In the genomic region with DNA sequence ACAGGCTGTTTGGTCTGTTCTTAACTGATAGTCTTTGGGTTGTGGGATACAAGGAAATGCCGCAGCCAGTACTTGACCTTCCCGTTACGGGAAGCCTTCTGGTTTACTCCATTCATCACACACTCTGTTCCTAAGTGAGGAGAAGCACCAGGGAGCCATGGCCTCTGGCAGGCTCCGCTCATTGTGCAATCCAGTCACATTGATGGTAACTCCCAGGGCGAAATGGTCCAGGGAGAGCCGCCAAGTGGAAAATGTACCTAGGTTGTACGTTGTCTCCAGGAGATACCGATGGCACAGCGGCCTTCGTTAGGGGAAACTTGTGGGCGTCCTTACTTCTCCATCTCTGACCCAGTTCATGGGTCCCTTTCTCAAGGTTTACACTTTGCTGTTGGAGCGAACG, we compare ENCODE assay signal across 23 mouse cellular contexts.
DNase-seq lines count a peak whose midpoint lies in the region; ATAC-seq and TF ChIP-seq lines count a peak whose summit lies in the region.
"Had no signal": no experiment of that assay in that cellular context is flagged by ENCODE, and none has a peak within 500 bp of the region (broad histone marks: within the 10 kb centered on the region; RNA-seq: fewer than 3 reads in every experiment).

No protein-coding gene starts in this region.

- H3K4me1 ChIP-seq in liver, adult 2 months (ENCODE audit: control insufficient read depth, insufficient read depth, low read length): no peaks in the 10 kb centered on the region
- no peaks in the 10 kb centered on the region for H3K4me1 ChIP-seq in liver, embryonic 11.5 days (replicated peaks; ENCODE audit: control insufficient read depth, insufficient read depth, low read length)
- no peaks in the 10 kb centered on the region for H3K4me1 ChIP-seq in forebrain, embryonic 10.5 days
- H3K4me1 ChIP-seq: heart, embryonic 12.5 days; heart, embryonic 15.5 days; intestine, embryonic 15.5 days had no signal

- H3K4me2 ChIP-seq in liver, embryonic 11.5 days: no peak overlapping the region
- H3K4me2 ChIP-seq: heart, embryonic 12.5 days; heart, embryonic 15.5 days; intestine, embryonic 15.5 days had no signal

- H3K9me3 ChIP-seq in liver, embryonic 11.5 days (ENCODE audit: control insufficient read depth, low read length): no peaks in the 10 kb centered on the region
- no peaks in the 10 kb centered on the region for H3K9me3 ChIP-seq in forebrain, embryonic 10.5 days
- H3K9me3 ChIP-seq: heart, embryonic 12.5 days; heart, embryonic 15.5 days; intestine, embryonic 15.5 days had no signal

- H3K27me3 ChIP-seq in liver, adult 2 months (ENCODE audit: control insufficient read depth, insufficient read depth, low read length): no peaks in the 10 kb centered on the region
- H3K27me3 ChIP-seq in liver, embryonic 11.5 days (replicated peaks; ENCODE audit: control insufficient read depth, insufficient read depth, low read length): no peaks in the 10 kb centered on the region
- H3K27me3 ChIP-seq in forebrain, embryonic 10.5 days (ENCODE audit: poor library complexity, severe bottlenecking): no peaks in the 10 kb centered on the region
- H3K27me3 ChIP-seq: heart, embryonic 12.5 days; heart, embryonic 15.5 days; intestine, embryonic 15.5 days had no signal

- no peak for TF ChIP-seq POLR2A in liver, adult 2 months (IDR thresholded peaks at IDR 0.05; ENCODE audit: extremely low read depth, insufficient read depth, low read length)

- WGBS in liver, adult 2 months: 62% methylated on average over 13 of the region's 13 CpGs
- WGBS in liver, embryonic 11.5 days: 76% methylated on average over 13 of the region's 13 CpGs
- 91% methylated on average over 13 of the region's 13 CpGs for WGBS in forebrain, embryonic 10.5 days

- H3K4me3 ChIP-seq in liver, adult 2 months (ENCODE audit: insufficient read depth, low read depth, low read length): no peak overlapping the region
- H3K4me3 ChIP-seq in liver, embryonic 11.5 days (ENCODE audit: low read depth, low read length): no peak overlapping the region
- no peak overlapping the region for H3K4me3 ChIP-seq in forebrain, embryonic 10.5 days
- H3K4me3 ChIP-seq: gastrocnemius, adult 2 months; heart, embryonic 12.5 days; heart, embryonic 15.5 days; intestine, embryonic 15.5 days had no signal

- no peak overlapping the region for H3K27ac ChIP-seq in liver, adult 2 months (replicated peaks; ENCODE audit: insufficient read depth, low read depth, low read length)
- H3K27ac ChIP-seq in liver, embryonic 11.5 days (ENCODE audit: low read depth, low read length): no peak overlapping the region
- H3K27ac ChIP-seq in forebrain, embryonic 10.5 days: no peak overlapping the region
- H3K27ac ChIP-seq: gastrocnemius, adult 2 months; heart, embryonic 15.5 days; intestine, embryonic 15.5 days had no signal

- no peak for TF ChIP-seq CTCF in liver, adult 2 months (IDR thresholded peaks at IDR 0.05; ENCODE audit: low read depth, low read length)

- no peaks in the 10 kb centered on the region for H3K36me3 ChIP-seq in liver, adult 2 months (ENCODE audit: control insufficient read depth, insufficient read depth, low read length)
- H3K36me3 ChIP-seq in liver, embryonic 11.5 days (ENCODE audit: control insufficient read depth, insufficient read depth, low read length): no peaks in the 10 kb centered on the region
- no peaks in the 10 kb centered on the region for H3K36me3 ChIP-seq in forebrain, embryonic 10.5 days (replicated peaks)
- H3K36me3 ChIP-seq: heart, embryonic 12.5 days; heart, embryonic 15.5 days; intestine, embryonic 15.5 days had no signal

- H3K9ac ChIP-seq in liver, adult 2 months (ENCODE audit: low read depth, low read length): no peak overlapping the region
- H3K9ac ChIP-seq in liver, embryonic 11.5 days (ENCODE audit: low read depth, low read length): no peak overlapping the region
- H3K9ac ChIP-seq: forebrain, postnatal 0 days; heart, embryonic 12.5 days; heart, embryonic 15.5 days; intestine, embryonic 15.5 days had no signal

- H3K79me2 ChIP-seq in liver, adult 2 months (ENCODE audit: control insufficient read depth, insufficient read depth, low read length): no peaks in the 10 kb centered on the region

- peak; percentile 28 for DNase-seq in adrenal gland, postnatal 14 days
- no peak for DNase-seq in adrenal gland, adult 18-20 months (ENCODE audit: low spot score in 2 of 2)
- DNase-seq in liver, adult 2 months (ENCODE audit: extremely low read depth, low read depth, low spot score): peak; percentile 51
- no peak for DNase-seq in liver, embryonic 11.5 days (ENCODE audit: low spot score)
- peak; percentile 26 for DNase-seq in adrenal gland, postnatal 25 days
- no peak for DNase-seq in forebrain, embryonic 10.5 days (ENCODE audit: extremely low spot score, low spot score)
- DNase-seq: cerebellum, adult 11-12 months; cerebellum, adult 9-10 months; cerebellum, postnatal 14 days; forebrain, postnatal 0 days; gastrocnemius, adult 2 months; gastrocnemius, postnatal 14 days; heart, postnatal 14 days; heart, postnatal 4 days; kidney, adult 11 months; kidney, adult 9 months had no signal

- no peak for ATAC-seq in liver, embryonic 11.5 days (replicated peaks; ENCODE audit: low FRiP score)
- ATAC-seq: activated CD4-positive, CD25-positive, alpha-beta regulatory T cell, adult 4 months; CD4-positive, CD25-positive, alpha-beta regulatory T cell, adult 4 months; forebrain, embryonic 14.5 days; forebrain, postnatal 0 days; hindbrain, embryonic 16.5 days; intestine, embryonic 15.5 days had no signal

Comparison
In these comparisons a context has a peak if more than half of its experiments do, and no peak if none do; other contexts are left out.
1. DNase-seq: peak in adrenal gland, postnatal 14 days (single experiment), liver, adult 2 months (single experiment) and adrenal gland, postnatal 25 days (single experiment); none in adrenal gland, adult 18-20 months (0 of 2), liver, embryonic 11.5 days (single experiment) and forebrain, embryonic 10.5 days (single experiment).